Comparison of ENCODE assay signal across 16 mouse cellular contexts in genomic region chr13:55850726-55851125, GRCm38 (mm10). TPM values are rescaled to one million over a fixed set of nuclear protein-coding genes. Genes with fewer than 3 reads are reported as not detected.
"Had no signal": no experiment of that assay in that cellular context is flagged by ENCODE, and none has a peak within 500 bp of the region (broad histone marks: within the 10 kb centered on the region; RNA-seq: fewer than 3 reads in every experiment).

No protein-coding gene starts in this region.

- H3K9me3 ChIP-seq: limb, embryonic 10.5 days; liver, embryonic 15.5 days had no signal

- H3K27ac ChIP-seq: limb, embryonic 10.5 days; liver, embryonic 15.5 days had no signal

- H3K4me3 ChIP-seq: limb, embryonic 10.5 days; liver, embryonic 15.5 days had no signal

- H3K36me3 ChIP-seq: limb, embryonic 10.5 days; liver, embryonic 15.5 days had no signal

- DNase-seq: kidney, postnatal 14 days; lung, adult 2 months; lung, postnatal 36 days; right cerebral cortex, postnatal 14 days; thymus, postnatal 4 days had no signal

- H3K4me2 ChIP-seq: liver, embryonic 11.5 days; liver, embryonic 15.5 days had no signal

- ATAC-seq: lung, postnatal 0 days; midbrain, embryonic 16.5 days had no signal

- H3K9ac ChIP-seq: liver, embryonic 15.5 days had no signal

RNA-seq across cellular contexts. Expression of gene Pitx1, which starts 14.7 kb away (rescaled TPM):
- total RNA-seq: layer of hippocampus, adult 8-10 months; layer of hippocampus, postnatal 14 days; left cerebral cortex, adult 18-20 months; left cerebral cortex, postnatal 10 days; megakaryocyte progenitor cell, adult 5-6 weeks had no signal
- polyA plus RNA-seq: lung, postnatal 0 days; neural tube, embryonic 14.5 days had no signal
